Mouse (Mus musculus) hindbrain, embryonic 11.5 days (tissue): ENCODE results near the gene Mindy4. TPM values are rescaled to one million over a fixed set of nuclear protein-coding genes. Genes with fewer than 3 reads are reported as not detected.

ENCODE experiments used
- ATAC-seq: fragments of 200-750 bp; cut with Nextera tagmentation; 2 replicates; pipeline ENCODE4 v1.8.0; 2017; ENCODE audit warnings: mild to moderate bottlenecking, moderate TSS enrichment, moderate library complexity; ENCODE audit not compliant: low FRiP score
- DNase-seq: peaks from one replicate; pipeline ENCODE4 v3.0.0-alpha.2; 2015; ENCODE audit warnings: low spot score
- H3K27ac ChIP-seq: fragments of 300-500 bp; sonication (generic); 2 replicates; pipeline ENCODE4 v1.5.1; 2014; ENCODE audit warnings: mild to moderate bottlenecking, low read depth, low read length
- H3K27me3 ChIP-seq: fragments of 300-500 bp; sonication (generic); 2 replicates; pipeline ENCODE4 v1.6.1; 2014; ENCODE audit warnings: mild to moderate bottlenecking, low read length, moderate library complexity, mixed read lengths; ENCODE audit not compliant: control insufficient read depth, insufficient read depth
- H3K36me3 ChIP-seq: fragments of 300-500 bp; sonication (generic); 2 replicates; pipeline ENCODE4 v1.6.1; 2014; ENCODE audit warnings: mild to moderate bottlenecking, low read length, moderate library complexity, mixed read lengths; ENCODE audit not compliant: control insufficient read depth, insufficient read depth
- H3K4me1 ChIP-seq: fragments of 300-500 bp; sonication (generic); replicated peaks from 2 replicates; pipeline ENCODE4 v1.6.1; 2014; ENCODE audit warnings: low read length, mixed read lengths; ENCODE audit not compliant: control insufficient read depth, insufficient read depth
- H3K4me2 ChIP-seq: fragments of 300-500 bp; sonication (generic); replicated peaks from 2 replicates; pipeline ENCODE4 v1.6.1; 2014; ENCODE audit warnings: mild to moderate bottlenecking, low read depth, low read length
- H3K4me3 ChIP-seq: fragments of 300-500 bp; sonication (generic); 2 replicates; pipeline ENCODE4 v1.5.1; 2014; ENCODE audit warnings: low read depth, low read length
- H3K9ac ChIP-seq: fragments of 300-500 bp; sonication (generic); 2 replicates; pipeline ENCODE4 v1.6.1; 2014; ENCODE audit warnings: low read depth, low read length
- H3K9me3 ChIP-seq: fragments of 300-500 bp; sonication (generic); 2 replicates; pipeline ENCODE4 v1.6.1; 2016; ENCODE audit warnings: low read length; ENCODE audit not compliant: control insufficient read depth
- WGBS: fragments of 180-500 bp; shearing (Covaris S2); extraction: QIAGEN DNeasy Blood & Tissue Kit; methylation state at CpG from one replicate; pipeline ENCODE4 v1.1.7; 2014; 5-methylcytosine and 5-hydroxymethylcytosine counted together
- polyA plus RNA-seq: library from polyadenylated mRNA; unstranded; fragments of >200 nt; fragmentation: Nextera tagmentation; extraction: Ambion mirVana; gene quantifications from 2 replicates; pipeline ENCODE4 v1.2.1, GENCODE M21; 2014

Mindy4 gene
- polyA plus RNA-seq, 1 experiment from 2014 or later: 12.6 TPM

DNA sequence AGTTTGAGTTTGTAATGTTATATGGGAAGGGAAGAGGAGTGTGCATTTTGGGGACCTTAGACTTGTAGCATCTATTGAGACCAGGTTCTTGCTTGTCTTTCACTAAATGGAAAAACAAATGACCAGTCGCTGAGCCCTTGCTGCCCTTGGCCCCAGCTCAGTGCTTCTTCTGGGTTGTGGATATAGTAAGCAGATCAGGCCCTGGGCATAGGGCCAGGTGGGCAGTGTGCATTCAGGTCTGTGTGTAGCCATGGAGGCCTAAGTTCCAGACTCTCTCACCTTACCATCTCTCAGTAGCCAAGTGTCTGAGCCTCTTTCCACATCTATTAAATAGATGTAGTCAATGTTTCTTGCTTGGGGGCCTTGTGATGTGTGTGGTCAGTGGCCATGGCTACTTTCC lies 92.1 kb downstream of the Mindy4 start:
- Histone ChIP-seq H3K4me3 (no peak overlapping the region), H3K27me3 (no peaks in the 10 kb centered on the region), H3K4me1 (no peaks in the 10 kb centered on the region), H3K36me3 (no peaks in the 10 kb centered on the region), H3K9me3 (no peaks in the 10 kb centered on the region), H3K9ac (no peak overlapping the region), H3K4me2 (no peak overlapping the region), H3K27ac (no peak overlapping the region)
- no peak for ATAC-seq
- no peak for DNase-seq
- WGBS: 93% methylated on average over 1 of the region's 1 CpGs

DNA sequence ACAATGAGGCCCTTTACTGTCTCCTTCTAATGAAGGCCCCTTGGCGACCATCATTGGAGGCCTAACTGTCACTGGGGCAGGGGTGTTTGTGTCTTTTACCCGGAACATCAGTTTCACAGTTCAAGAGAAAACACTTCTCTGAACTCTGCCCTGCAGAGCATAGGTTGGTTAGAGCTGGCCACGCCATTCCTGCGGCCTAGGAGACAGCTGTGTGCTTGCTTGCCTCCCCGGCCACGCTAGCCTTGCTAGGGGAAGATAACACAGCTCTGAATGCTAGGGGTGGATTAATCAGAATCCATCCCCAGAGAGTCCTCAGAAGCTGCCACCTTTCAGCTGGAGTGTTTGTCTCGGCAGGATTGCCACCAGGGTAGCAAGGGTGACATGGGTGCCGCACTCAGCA lies 96.3 kb downstream of the Mindy4 start:
- no peak for ATAC-seq
- no peak overlapping the region for H3K4me3 ChIP-seq
- no peak overlapping the region for H3K9ac ChIP-seq
- H3K27ac ChIP-seq: no peak overlapping the region
- no peaks in the 10 kb centered on the region for H3K27me3 ChIP-seq
- no peaks in the 10 kb centered on the region for H3K36me3 ChIP-seq
- DNase-seq: no peak
- no peaks in the 10 kb centered on the region for H3K9me3 ChIP-seq
- H3K4me1 ChIP-seq: no peaks in the 10 kb centered on the region
- 81% methylated on average over 8 of the region's 8 CpGs for WGBS
- no peak overlapping the region for H3K4me2 ChIP-seq

DNA sequence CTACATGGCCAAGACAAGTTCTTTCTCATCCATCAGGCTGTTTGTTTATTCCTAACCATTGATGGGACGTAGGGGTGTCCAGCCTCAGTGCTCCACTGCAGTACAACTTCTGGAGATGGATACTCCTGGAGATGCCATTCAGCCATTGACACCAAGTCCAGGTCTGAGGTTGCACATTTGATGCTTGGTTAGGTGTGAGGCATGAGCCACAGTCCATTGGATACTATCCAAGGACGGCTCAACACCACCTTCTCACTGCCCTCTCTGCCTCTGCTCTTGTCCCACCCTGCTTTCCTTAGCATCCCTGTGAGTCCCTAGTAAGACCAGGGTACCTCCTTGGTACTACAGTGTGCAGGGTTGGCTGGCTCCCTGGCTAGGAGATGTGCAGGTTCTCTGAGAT lies 96.7 kb downstream of the Mindy4 start:
- Histone ChIP-seq H3K4me1 (no peaks in the 10 kb centered on the region), H3K4me3 (no peak overlapping the region), H3K27ac (no peak overlapping the region), H3K9ac (no peak overlapping the region), H3K36me3 (no peaks in the 10 kb centered on the region), H3K9me3 (no peaks in the 10 kb centered on the region), H3K4me2 (no peak overlapping the region), H3K27me3 (no peaks in the 10 kb centered on the region)
- ATAC-seq (no peak), DNase-seq (no peak)
- WGBS: 89% methylated on average over 2 of the region's 2 CpGs

DNA sequence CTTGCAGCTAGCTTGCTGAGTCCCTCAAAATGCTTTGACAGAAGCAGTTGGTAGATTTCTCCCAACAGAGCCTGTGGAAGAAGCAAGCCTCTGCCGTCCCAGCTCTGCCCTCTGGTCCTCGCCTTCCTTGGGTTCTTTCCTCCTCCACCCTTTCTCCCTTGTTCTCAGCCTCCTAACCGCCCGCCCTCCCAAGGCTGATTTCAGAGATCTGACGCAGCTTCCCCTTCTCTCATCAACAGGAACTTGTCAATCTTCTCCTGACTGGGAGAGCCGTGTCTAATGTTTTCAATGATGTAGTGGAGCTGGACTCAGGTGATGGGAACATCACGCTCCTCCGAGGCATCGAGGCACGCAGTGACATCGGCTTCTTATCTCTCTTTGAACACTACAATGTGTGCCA lies 97.5 kb downstream of the Mindy4 start:
- Histone ChIP-seq H3K4me1 (no peaks in the 10 kb centered on the region), H3K36me3 (no peaks in the 10 kb centered on the region), H3K4me3 (no peak overlapping the region), H3K4me2 (no peak overlapping the region), H3K9ac (no peak overlapping the region), H3K27ac (no peak overlapping the region), H3K27me3 (no peaks in the 10 kb centered on the region), H3K9me3 (no peaks in the 10 kb centered on the region)
- no peak for ATAC-seq
- 81% methylated on average over 11 of the region's 11 CpGs for WGBS
- DNase-seq: no peak

DNA sequence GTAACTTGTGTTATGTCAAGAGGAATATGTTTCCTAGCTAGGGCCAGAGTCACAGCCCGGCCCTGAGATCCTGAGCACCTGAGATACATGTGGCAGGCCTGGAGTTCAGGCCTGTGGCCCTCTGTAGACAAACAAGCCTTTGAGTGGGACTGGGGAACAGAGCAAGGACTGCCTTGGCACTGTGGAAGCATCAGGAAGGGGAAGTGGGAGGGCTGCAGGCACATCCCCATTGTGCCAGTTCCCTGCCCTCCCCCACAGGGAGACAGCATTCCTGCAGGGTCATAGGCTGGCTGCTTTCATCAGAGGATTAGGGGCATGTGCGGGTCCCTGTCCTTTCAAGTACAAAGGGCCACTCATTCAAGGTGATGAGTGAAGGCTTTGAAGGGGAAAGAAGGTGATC lies 107.0 kb downstream of the Mindy4 start:
- no peak overlapping the region for H3K27ac ChIP-seq
- no peak for ATAC-seq
- 68% methylated on average over 2 of the region's 2 CpGs for WGBS

DNA sequence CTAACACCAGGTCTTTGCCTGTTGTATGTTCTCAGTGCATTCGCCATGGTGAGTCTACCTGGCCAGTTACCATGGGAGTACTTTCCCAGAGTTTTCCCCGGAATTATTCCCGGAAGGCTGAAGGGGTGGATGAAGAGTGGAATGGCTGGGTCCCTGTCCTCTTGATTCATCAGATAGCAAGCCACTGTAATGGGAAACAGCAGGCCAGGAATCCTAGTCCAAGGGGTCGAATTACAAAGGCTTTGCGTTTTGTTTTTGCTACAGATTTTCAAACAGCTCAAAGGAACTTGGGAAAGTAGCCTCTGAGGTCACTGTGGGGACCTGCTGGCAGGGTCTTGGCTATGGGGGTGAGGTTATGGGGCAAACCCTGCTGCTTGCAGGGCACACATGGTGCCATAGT lies 108.8 kb downstream of the Mindy4 start:
- H3K4me3 ChIP-seq: no peak overlapping the region
- peak; percentile 10 for DNase-seq
- H3K27ac ChIP-seq: no peak overlapping the region
- no peaks in the 10 kb centered on the region for H3K36me3 ChIP-seq
- no peaks in the 10 kb centered on the region for H3K4me1 ChIP-seq
- H3K9ac ChIP-seq: no peak overlapping the region
- H3K9me3 ChIP-seq: no peaks in the 10 kb centered on the region
- 44% methylated on average over 5 of the region's 5 CpGs for WGBS
- no peaks in the 10 kb centered on the region for H3K27me3 ChIP-seq
- ATAC-seq: no peak
- H3K4me2 ChIP-seq: no peak overlapping the region

More for the DNA sequence above, 107.0 kb downstream of the Mindy4 start:
- no peaks in the 10 kb centered on the region for H3K9me3 ChIP-seq
- no peaks in the 10 kb centered on the region for H3K4me1 ChIP-seq
- no peak overlapping the region for H3K9ac ChIP-seq
- H3K4me2 ChIP-seq: no peak overlapping the region
- no peaks in the 10 kb centered on the region for H3K27me3 ChIP-seq
- H3K36me3 ChIP-seq: no peaks in the 10 kb centered on the region
- DNase-seq: no peak
- H3K4me3 ChIP-seq: no peak overlapping the region

DNA sequence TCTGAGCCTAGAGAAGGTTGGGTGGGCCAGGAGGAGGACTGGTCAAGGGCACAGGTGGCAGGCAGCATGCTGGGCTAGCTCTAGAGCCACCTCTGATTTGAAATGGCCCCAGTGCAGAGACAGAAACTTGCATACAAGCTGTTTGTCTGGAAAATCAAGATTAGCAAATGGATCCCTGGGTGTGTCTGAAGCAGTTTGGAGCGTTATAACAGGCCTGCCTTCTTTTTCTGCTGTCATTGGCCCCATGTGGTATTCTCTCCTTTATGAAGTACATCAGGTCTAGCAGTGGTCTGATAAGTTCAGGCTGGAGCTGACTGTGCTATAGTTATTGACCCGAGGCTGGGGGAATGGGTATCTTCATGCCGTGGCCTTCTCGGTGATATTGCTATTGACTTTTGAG lies 110.7 kb downstream of the Mindy4 start:
- ATAC-seq: no peak
- 96% methylated on average over 4 of the region's 4 CpGs for WGBS

DNA sequence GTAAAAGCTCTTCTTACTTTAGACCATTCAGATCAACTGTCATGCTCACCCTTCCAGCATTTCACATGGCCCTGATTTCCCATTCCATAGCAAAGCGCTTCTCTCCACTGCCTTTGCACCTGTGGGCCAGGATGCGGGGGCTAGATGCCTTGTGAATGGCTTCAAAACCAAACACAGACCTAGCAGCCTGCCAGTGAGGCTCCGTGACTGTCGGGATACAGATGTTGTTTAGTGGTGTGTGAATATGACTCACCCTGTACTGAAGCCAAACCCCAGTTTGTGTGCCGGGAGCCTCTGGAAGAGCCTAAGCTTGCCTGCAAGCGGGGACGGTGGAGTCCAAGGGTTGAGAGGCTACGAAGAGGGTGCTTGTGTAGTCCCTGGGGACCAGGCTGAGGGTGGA lies 111.4 kb downstream of the Mindy4 start:
- DNase-seq (no peak), ATAC-seq (no peak)
- Histone ChIP-seq H3K4me1 (no peaks in the 10 kb centered on the region), H3K27me3 (no peaks in the 10 kb centered on the region), H3K4me3 (no peak overlapping the region), H3K27ac (no peak overlapping the region), H3K9me3 (no peaks in the 10 kb centered on the region), H3K36me3 (no peaks in the 10 kb centered on the region), H3K4me2 (no peak overlapping the region), H3K9ac (no peak overlapping the region)
- 92% methylated on average over 8 of the region's 8 CpGs for WGBS

More for the DNA sequence above, 110.7 kb downstream of the Mindy4 start:
- Histone ChIP-seq H3K27me3 (no peaks in the 10 kb centered on the region), H3K27ac (no peak overlapping the region), H3K4me1 (no peaks in the 10 kb centered on the region), H3K4me3 (no peak overlapping the region), H3K36me3 (no peaks in the 10 kb centered on the region), H3K4me2 (no peak overlapping the region), H3K9ac (no peak overlapping the region), H3K9me3 (no peaks in the 10 kb centered on the region)
- DNase-seq: no peak

DNA sequence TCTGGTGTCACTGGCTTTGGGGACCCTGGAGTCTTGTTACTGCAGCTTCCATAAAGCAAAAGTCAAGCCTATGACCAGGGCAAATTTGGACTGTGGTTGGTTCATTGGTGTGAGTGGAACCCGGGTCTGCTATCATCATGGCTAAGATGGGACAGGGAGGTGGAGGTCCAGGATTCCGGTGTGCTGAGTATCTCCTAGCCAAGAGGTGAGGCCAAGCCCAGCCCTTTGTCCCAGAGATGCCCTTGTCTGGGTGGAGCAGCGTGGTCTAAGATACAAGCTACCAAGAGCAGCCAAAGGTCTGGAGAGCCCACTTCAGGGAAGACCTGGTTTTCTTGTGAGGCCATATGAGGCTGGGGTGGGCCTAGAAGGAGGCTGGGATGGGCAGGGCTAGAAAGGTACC lies 115.4 kb downstream of the Mindy4 start:
- Histone ChIP-seq H3K4me3 (no peak overlapping the region), H3K4me1 (no peaks in the 10 kb centered on the region), H3K36me3 (no peaks in the 10 kb centered on the region), H3K9me3 (no peaks in the 10 kb centered on the region), H3K27ac (no peak overlapping the region), H3K9ac (no peak overlapping the region), H3K27me3 (no peaks in the 10 kb centered on the region), H3K4me2 (no peak overlapping the region)
- WGBS: 95% methylated on average over 3 of the region's 3 CpGs
- DNase-seq (no peak), ATAC-seq (no peak)
